Mouse (Mus musculus): ENCODE measurements at regions not wholly inside any gene's neighbourhood (a gene's known extent, or its start where the extent isn't known, plus 50 kb on each side); places are given as distances from the start of the nearest gene placed in this dataset.

- Histone ChIP-seq H3K27me3 (ENCODE audit: insufficient read depth, low read length) (no peaks in the 10 kb centered on the region), H3K36me3 (ENCODE audit: insufficient read depth, low read length) (no peaks in the 10 kb centered on the region), H3K4me3 (replicated peaks; ENCODE audit: low read length) (no peak overlapping the region), H3K9me3 (ENCODE audit: low read length) (no peaks in the 10 kb centered on the region), H3K4me1 (replicated peaks; ENCODE audit: low read depth, low read length) (no peaks in the 10 kb centered on the region)
- no peak for TF ChIP-seq POU5F1 (IDR thresholded peaks at IDR 0.05; ENCODE audit: borderline replicate concordance, low read length)
- TF ChIP-seq CTCF (conservative IDR thresholded peaks at IDR 0.05; ENCODE audit: low read length), result no peak
- TF ChIP-seq NANOG (IDR thresholded peaks at IDR 0.05; ENCODE audit: borderline replicate concordance, low read length), result no peak
Observed at GRCm38 (mm10) chr1:56344952-56345351, 292.3 kb downstream of the Hsfy2 start.

- Histone ChIP-seq H3K9me3 (ENCODE audit: low read length) (no peaks in the 10 kb centered on the region), H3K4me1 (replicated peaks; ENCODE audit: low read depth, low read length) (no peaks in the 10 kb centered on the region), H3K4me3 (replicated peaks; ENCODE audit: low read length) (no peak overlapping the region), H3K27me3 (ENCODE audit: insufficient read depth, low read length) (no peaks in the 10 kb centered on the region), H3K36me3 (ENCODE audit: insufficient read depth, low read length) (no peaks in the 10 kb centered on the region)
- TF ChIP-seq POU5F1 (IDR thresholded peaks at IDR 0.05; ENCODE audit: borderline replicate concordance, low read length), result no peak
Observed at GRCm38 (mm10) chr1:56327381-56327780, 309.9 kb downstream of the Hsfy2 start.

GRCm38 (mm10) chr1:56308586-56308985, 328.6 kb downstream of the Hsfy2 start:
- H3K4me1 ChIP-seq (replicated peaks; ENCODE audit: low read depth, low read length), result no peaks in the 10 kb centered on the region
- TF ChIP-seq POU5F1 (IDR thresholded peaks at IDR 0.05; ENCODE audit: borderline replicate concordance, low read length) (no peak), CTCF (conservative IDR thresholded peaks at IDR 0.05; ENCODE audit: low read length) (no peak)
- no peaks in the 10 kb centered on the region for H3K27me3 ChIP-seq (ENCODE audit: insufficient read depth, low read length)
- H3K4me3 ChIP-seq (replicated peaks; ENCODE audit: low read length), result no peak overlapping the region
- no peaks in the 10 kb centered on the region for H3K9me3 ChIP-seq (ENCODE audit: low read length)
- no peaks in the 10 kb centered on the region for H3K36me3 ChIP-seq (ENCODE audit: insufficient read depth, low read length)

GRCm38 (mm10) chr1:56294391-56294790, 342.8 kb downstream of the Hsfy2 start:
- TF ChIP-seq CTCF (conservative IDR thresholded peaks at IDR 0.05; ENCODE audit: low read length) (no peak), POU5F1 (IDR thresholded peaks at IDR 0.05; ENCODE audit: borderline replicate concordance, low read length) (no peak), NANOG (IDR thresholded peaks at IDR 0.05; ENCODE audit: borderline replicate concordance, low read length) (no peak)
- Histone ChIP-seq H3K9me3 (ENCODE audit: low read length) (no peaks in the 10 kb centered on the region), H3K4me1 (replicated peaks; ENCODE audit: low read depth, low read length) (no peaks in the 10 kb centered on the region), H3K4me3 (replicated peaks; ENCODE audit: low read length) (no peak overlapping the region), H3K36me3 (ENCODE audit: insufficient read depth, low read length) (no peaks in the 10 kb centered on the region), H3K27me3 (ENCODE audit: insufficient read depth, low read length) (no peaks in the 10 kb centered on the region)

GRCm38 (mm10) chr1:56289748-56290147, 347.5 kb downstream of the Hsfy2 start:
- no peaks in the 10 kb centered on the region for H3K36me3 ChIP-seq (ENCODE audit: insufficient read depth, low read length)
- H3K27me3 ChIP-seq (ENCODE audit: insufficient read depth, low read length), result no peaks in the 10 kb centered on the region
- no peak overlapping the region for H3K4me3 ChIP-seq (replicated peaks; ENCODE audit: low read length)
- no peaks in the 10 kb centered on the region for H3K4me1 ChIP-seq (replicated peaks; ENCODE audit: low read depth, low read length)
- H3K9me3 ChIP-seq (ENCODE audit: low read length), result no peaks in the 10 kb centered on the region
- TF ChIP-seq POU5F1 (IDR thresholded peaks at IDR 0.05; ENCODE audit: borderline replicate concordance, low read length), result no peak
- TF ChIP-seq NANOG (IDR thresholded peaks at IDR 0.05; ENCODE audit: borderline replicate concordance, low read length), result no peak
- no peak for TF ChIP-seq CTCF (conservative IDR thresholded peaks at IDR 0.05; ENCODE audit: low read length)

- Histone ChIP-seq H3K27me3 (ENCODE audit: insufficient read depth, low read length) (no peaks in the 10 kb centered on the region), H3K9me3 (ENCODE audit: low read length) (no peaks in the 10 kb centered on the region), H3K4me1 (replicated peaks; ENCODE audit: low read depth, low read length) (no peaks in the 10 kb centered on the region), H3K4me3 (replicated peaks; ENCODE audit: low read length) (no peak overlapping the region), H3K36me3 (ENCODE audit: insufficient read depth, low read length) (no peaks in the 10 kb centered on the region)
- TF ChIP-seq CTCF (conservative IDR thresholded peaks at IDR 0.05; ENCODE audit: low read length) (no peak), NANOG (IDR thresholded peaks at IDR 0.05; ENCODE audit: borderline replicate concordance, low read length) (no peak), POU5F1 (IDR thresholded peaks at IDR 0.05; ENCODE audit: borderline replicate concordance, low read length) (no peak)
Observed at GRCm38 (mm10) chr1:56286386-56287045, 350.7 kb downstream of the Hsfy2 start.

GRCm38 (mm10) chr1:56261708-56262107, 375.5 kb downstream of the Hsfy2 start:
- H3K9me3 ChIP-seq (ENCODE audit: low read length), result no peaks in the 10 kb centered on the region
- H3K4me3 ChIP-seq (replicated peaks; ENCODE audit: low read length), result no peak overlapping the region
- TF ChIP-seq POU5F1 (IDR thresholded peaks at IDR 0.05; ENCODE audit: borderline replicate concordance, low read length), result no peak
- H3K36me3 ChIP-seq (ENCODE audit: insufficient read depth, low read length), result no peaks in the 10 kb centered on the region
- no peaks in the 10 kb centered on the region for H3K4me1 ChIP-seq (replicated peaks; ENCODE audit: low read depth, low read length)
- no peaks in the 10 kb centered on the region for H3K27me3 ChIP-seq (ENCODE audit: insufficient read depth, low read length)

- Histone ChIP-seq H3K4me3 (replicated peaks; ENCODE audit: low read length) (no peak overlapping the region), H3K9me3 (ENCODE audit: low read length) (no peaks in the 10 kb centered on the region), H3K27me3 (ENCODE audit: insufficient read depth, low read length) (no peaks in the 10 kb centered on the region), H3K36me3 (ENCODE audit: insufficient read depth, low read length) (no peaks in the 10 kb centered on the region), H3K4me1 (replicated peaks; ENCODE audit: low read depth, low read length) (no peaks in the 10 kb centered on the region)
- no peak for TF ChIP-seq POU5F1 (IDR thresholded peaks at IDR 0.05; ENCODE audit: borderline replicate concordance, low read length)
- TF ChIP-seq NANOG (IDR thresholded peaks at IDR 0.05; ENCODE audit: borderline replicate concordance, low read length), result no peak
- TF ChIP-seq CTCF (conservative IDR thresholded peaks at IDR 0.05; ENCODE audit: low read length), result no peak
Observed at GRCm38 (mm10) chr1:56260759-56261158, 376.5 kb downstream of the Hsfy2 start.

GRCm38 (mm10) chr1:56256839-56257490, 380.3 kb downstream of the Hsfy2 start:
- H3K4me3 ChIP-seq (replicated peaks; ENCODE audit: low read length), result no peak overlapping the region
- no peaks in the 10 kb centered on the region for H3K4me1 ChIP-seq (replicated peaks; ENCODE audit: low read depth, low read length)
- no peaks in the 10 kb centered on the region for H3K36me3 ChIP-seq (ENCODE audit: insufficient read depth, low read length)
- no peaks in the 10 kb centered on the region for H3K27me3 ChIP-seq (ENCODE audit: insufficient read depth, low read length)
- TF ChIP-seq CTCF (conservative IDR thresholded peaks at IDR 0.05; ENCODE audit: low read length) (no peak), NANOG (IDR thresholded peaks at IDR 0.05; ENCODE audit: borderline replicate concordance, low read length) (no peak), POU5F1 (IDR thresholded peaks at IDR 0.05; ENCODE audit: borderline replicate concordance, low read length) (no peak)
- no peaks in the 10 kb centered on the region for H3K9me3 ChIP-seq (ENCODE audit: low read length)
